Mouse (Mus musculus) lung, adult 2 months (tissue): ENCODE results near the gene Hes1. TPM values are rescaled to one million over a fixed set of nuclear protein-coding genes. Genes with fewer than 3 reads are reported as not detected.
A peak's percentile ranks its signal among the peaks of the same experiment; 100 is the strongest.

Experiments
- DNase-seq: peaks from one replicate; pipeline ENCODE4 v3.0.0; 2022
- H3K4me1 ChIP-seq: fragments of 200-500 bp; 2 replicates; pipeline ENCODE4 v1.6.1; 2011; ENCODE audit warnings: low read length; ENCODE audit not compliant: control insufficient read depth, insufficient read depth
- H3K4me3 ChIP-seq: fragments of 200-500 bp; replicated peaks from 2 replicates; pipeline ENCODE3; 2011; ENCODE audit warnings: low read depth, mild to moderate bottlenecking, control low read depth, low read length; ENCODE audit errors: extremely low read depth
- CTCF ChIP-seq: fragments of 200-500 bp; IDR thresholded peaks from 2 replicates; pipeline ENCODE4 v1.5.1; 2011; ENCODE audit warnings: mild to moderate bottlenecking, low read length, control low read depth; ENCODE audit not compliant: insufficient read depth
- POLR2A ChIP-seq: fragments of 200-500 bp; IDR thresholded peaks from 2 replicates; pipeline ENCODE4 v1.6.1; 2011; ENCODE audit warnings: low read depth, mild to moderate bottlenecking, control low read depth, low read length, borderline replicate concordance; ENCODE audit errors: extremely low read depth
- WGBS: fragments of 180-500 bp; shearing (Covaris S2); methylation state at CpG from one replicate; pipeline ENCODE4 v1.1.7; 2018; 5-methylcytosine and 5-hydroxymethylcytosine counted together
- polyA plus RNA-seq: library from polyadenylated mRNA; depleted of rRNA; stranded (reverse); fragments of >200 nt; gene quantifications from 2 replicates; pipeline ENCODE4 v1.2.3, GENCODE M21; 2012

Gene Hes1
- polyA plus RNA-seq, 1 experiment, result 167 TPM

- DNase-seq, result peak; percentile 64
- Histone ChIP-seq H3K4me3 (no peak overlapping the region), H3K4me1 (0 out of 2 replicates have a peak, but pooled peaks cover 2% of the 10 kb centered on the region)
- TF ChIP-seq CTCF (no peak), POLR2A (no peak)
- WGBS, result 28% methylated on average over 8 of the region's 8 CpGs
These were observed 3.8 kb upstream of the Hes1 start for GRCm38 (mm10) chr16:30060412-30060811.

- WGBS, result 34% methylated on average over 12 of the region's 12 CpGs
- no peak for DNase-seq
- Histone ChIP-seq H3K4me3 (no peak overlapping the region), H3K4me1 (0 out of 2 replicates have a peak, but pooled peaks cover 2% of the 10 kb centered on the region)
- TF ChIP-seq CTCF (no peak), POLR2A (no peak)
These were observed 1.7 kb upstream of the Hes1 start for GRCm38 (mm10) chr16:30062242-30063030.

- TF ChIP-seq CTCF (no peak), POLR2A (no peak)
- peak; percentile 77 for DNase-seq
- Histone ChIP-seq H3K4me1 (peaks cover 8% of the 10 kb centered on the region), H3K4me3 (peak overlapping the region; percentile 50)
- WGBS, result under 1% methylated on average over 80 of the region's 82 CpGs
These were observed 883 bp upstream of the Hes1 start for GRCm38 (mm10) chr16:30063121-30063881.

GRCm38 (mm10) chr16:30064613-30065012 is 429 bp downstream of the Hes1 start:
- DNase-seq, result no peak
- H3K4me1 ChIP-seq, result peaks cover 12% of the 10 kb centered on the region
- 1% methylated on average over 8 of the region's 8 CpGs for WGBS
- TF ChIP-seq POLR2A (no peak), CTCF (no peak)
- peak overlapping the region; percentile 53 for H3K4me3 ChIP-seq

GRCm38 (mm10) chr16:30065077-30065476 is 893 bp downstream of the Hes1 start:
- peak; percentile 94 for DNase-seq
- under 1% methylated on average over 21 of the region's 21 CpGs for WGBS
- H3K4me1 ChIP-seq, result peaks cover 10% of the 10 kb centered on the region
- TF ChIP-seq POLR2A (peak; percentile 100), CTCF (no peak)
- peak overlapping the region; percentile 63 for H3K4me3 ChIP-seq

GRCm38 (mm10) chr16:30065537-30066183 is 1.5 kb downstream of the Hes1 start:
- peak; percentile 51 for DNase-seq
- TF ChIP-seq CTCF (no peak), POLR2A (no peak; the same call in 1 of the 2 replicates)
- Histone ChIP-seq H3K4me1 (peaks cover 12% of the 10 kb centered on the region), H3K4me3 (peak overlapping the region; percentile 86)
- under 1% methylated on average over 21 of the region's 21 CpGs for WGBS

GRCm38 (mm10) chr16:30066184-30066851 is 2.1 kb downstream of the Hes1 start:
- no peak for TF ChIP-seq CTCF
- peak; percentile 31 for TF ChIP-seq POLR2A
- DNase-seq, result peak; percentile 72
- Histone ChIP-seq H3K4me3 (peak overlapping the region; percentile 86), H3K4me1 (peaks cover 12% of the 10 kb centered on the region)
- under 1% methylated on average over 38 of the region's 38 CpGs for WGBS

GRCm38 (mm10) chr16:30066852-30067301 is 2.7 kb downstream of the Hes1 start:
- TF ChIP-seq CTCF (0 out of 2 replicates have a peak, but pooled peaks have one; percentile 10), POLR2A (0 out of 2 replicates have a peak, but pooled peaks have one; percentile 23)
- peak; percentile 86 for DNase-seq
- Histone ChIP-seq H3K4me1 (peaks cover 12% of the 10 kb centered on the region), H3K4me3 (peak overlapping the region; percentile 86)
- WGBS, result 0% methylated on average over 46 of the region's 46 CpGs
